Mouse (Mus musculus) neutrophil, adult 59 days (primary cell): Measurements from ENCODE around the gene Ppp1r32. TPM values are rescaled to one million over a fixed set of nuclear protein-coding genes. Genes with fewer than 3 reads are reported as not detected.

ENCODE experiments used
- total RNA-seq, 2 experiments: library from RNA; stranded (reverse); gene quantifications; 1 replicate in 1 of 2; 2 replicates in 1 of 2; pipeline ENCODE4 v1.2.4; 2023

Ppp1r32 gene
- 1 to 10 TPM; 1.8 to 2.2 TPM for total RNA-seq

DNA sequence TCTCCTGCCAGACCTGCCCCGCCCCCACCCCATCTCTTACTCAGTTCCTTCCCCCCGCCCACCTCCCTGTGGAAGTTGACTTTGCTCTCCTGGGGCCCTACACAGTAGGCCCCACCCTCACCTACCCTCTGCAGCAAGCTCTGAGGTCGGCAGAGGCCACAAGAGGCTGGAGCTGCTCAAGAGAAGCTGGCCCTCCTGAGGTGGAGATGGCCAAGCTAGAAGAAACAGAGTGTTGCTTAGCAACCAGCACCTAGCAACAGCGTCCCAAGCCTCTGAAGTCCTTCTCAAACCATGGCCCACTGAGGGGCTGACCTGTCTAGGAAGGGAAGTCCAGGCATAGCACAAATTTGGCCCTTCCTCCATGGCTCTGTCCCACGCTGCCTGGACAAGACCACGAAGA, at the start of gene Ppp1r32:
TSS of gene Ppp1r32 (minus strand) at position 226 of the 400 bp plus-strand sequence.

DNA sequence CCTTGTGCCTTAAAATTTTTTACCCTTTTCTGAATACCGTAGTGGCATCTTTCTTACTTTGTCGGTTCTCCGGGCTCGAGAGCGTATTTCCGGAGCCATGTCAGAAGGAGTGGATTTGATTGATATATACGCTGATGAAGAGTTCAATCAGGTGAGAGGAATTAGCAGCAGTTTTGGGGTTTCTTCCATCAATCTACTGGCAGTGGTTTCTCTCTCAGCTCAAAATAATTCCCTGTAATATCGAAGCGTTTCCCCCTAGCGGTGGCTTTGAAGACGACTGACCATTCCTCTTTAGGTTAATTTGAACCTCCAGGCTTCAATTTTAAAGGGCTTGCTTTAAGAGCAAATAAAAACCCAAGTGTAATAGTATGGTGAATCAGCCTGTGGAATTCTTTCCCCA, 43.2 kb upstream of the Ppp1r32 start, which contains the start of gene Sdhaf2:
TSS of gene Sdhaf2 (minus strand) at position 233 of the 400 bp plus-strand sequence.

DNA sequence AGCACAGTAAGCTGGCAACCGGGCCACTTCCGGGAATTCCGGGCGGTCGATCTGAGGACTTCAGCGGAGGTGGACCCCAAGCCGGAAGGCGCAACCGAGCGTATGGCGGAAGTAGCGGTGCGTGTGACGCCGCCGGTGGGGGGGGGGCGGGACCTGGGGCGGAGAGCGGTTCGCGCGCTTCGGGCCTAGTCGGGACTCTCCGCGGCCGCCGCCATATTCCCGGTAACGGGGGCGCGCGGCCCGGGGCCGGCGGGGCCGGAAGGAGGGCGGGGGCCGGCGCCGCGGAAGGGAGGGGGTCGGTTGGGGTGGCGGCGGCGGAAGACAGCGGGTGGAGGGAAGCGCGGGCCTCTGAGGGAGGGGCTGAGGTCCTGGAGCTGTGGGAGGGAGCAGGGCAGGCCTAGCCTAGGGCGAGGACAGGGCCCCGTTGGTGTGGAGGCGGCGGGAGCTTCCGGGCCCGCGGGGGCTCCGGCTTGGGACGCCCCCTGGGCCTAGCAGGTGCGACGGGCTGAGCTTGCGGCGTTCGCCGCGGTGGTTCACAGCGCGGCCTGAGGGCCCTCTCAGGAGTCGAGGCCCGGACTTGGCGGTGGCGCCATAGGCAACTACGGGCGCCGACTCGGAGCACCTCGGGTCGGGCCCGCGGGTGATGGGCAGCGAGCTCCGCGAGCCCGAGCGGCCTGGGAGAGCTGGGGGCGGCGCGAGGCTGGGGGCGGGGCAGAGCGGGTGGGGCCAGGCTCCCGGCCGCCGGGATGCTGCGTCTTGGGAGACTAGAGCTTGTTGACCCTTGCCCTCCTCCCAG, 42.6 kb upstream of the Ppp1r32 start, which contains the start of gene Cpsf7:
TSS of gene Cpsf7 (plus strand) at position 161 of the 796 bp plus-strand sequence.

DNA sequence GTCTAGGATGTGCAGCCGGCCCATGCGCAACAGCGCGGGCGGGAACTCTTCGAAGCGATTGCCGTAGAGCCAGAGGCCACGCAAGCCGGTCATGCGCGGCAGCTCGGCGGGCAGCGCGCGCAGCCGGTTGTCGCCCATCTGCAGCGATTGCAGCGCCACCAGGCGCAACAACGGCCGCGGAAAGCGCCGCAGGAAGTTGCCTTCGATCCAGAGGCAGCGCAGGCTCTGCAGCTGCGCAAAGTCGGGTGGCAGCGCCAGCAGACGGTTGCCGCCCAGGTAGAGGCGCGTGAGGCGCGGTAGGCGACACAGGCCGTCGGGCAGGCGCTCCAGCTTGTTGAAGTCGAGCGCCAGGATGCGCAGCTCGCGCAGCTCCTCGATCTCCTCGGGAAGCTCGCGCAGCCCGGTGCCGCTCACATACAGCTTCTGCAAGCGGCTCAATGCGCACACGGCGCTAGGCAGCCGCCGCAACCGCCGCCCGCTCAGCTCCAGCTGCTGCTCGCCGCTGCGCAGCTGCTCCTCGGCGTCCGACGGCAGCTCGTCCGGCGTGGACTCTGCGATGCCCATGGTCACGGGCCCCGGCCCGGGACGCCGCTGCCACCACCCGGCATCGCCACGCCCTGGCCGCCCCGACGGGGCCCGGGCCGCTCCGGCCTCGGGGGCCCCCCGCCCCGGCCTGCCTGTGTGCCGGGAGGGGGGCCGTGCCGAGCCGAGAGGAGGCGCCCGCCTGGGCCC, 25.8 kb downstream of the Ppp1r32 start, which contains the start of gene Lrrc10b:
TSS of gene Lrrc10b (minus strand) at position 722 of the 732 bp plus-strand sequence.

Other genes with a start within 250 kb of the Ppp1r32 start
- gene Myrf, start 242.2 kb downstream of the Ppp1r32 start, total RNA-seq, result under 1 TPM in 1 of 2 experiments, not detected in 1; 0.11 TPM
- gene Dagla, start 178.1 kb downstream of the Ppp1r32 start, total RNA-seq, result under 1 TPM; 0.11 to 0.57 TPM
- gene Syt7, start 93.8 kb downstream of the Ppp1r32 start, total RNA-seq, result not detected
- under 1 TPM in 1 of 2 experiments, not detected in 1; 0.18 TPM for gene Lrrc10b, start 25.5 kb downstream of the Ppp1r32 start, total RNA-seq
- 10 to 100 TPM; 82.7 to 84.5 TPM for gene Cpsf7, start 42.3 kb upstream of the Ppp1r32 start, total RNA-seq
- 10 to 100 TPM; 34.9 to 36.2 TPM for gene Sdhaf2, start 43.2 kb upstream of the Ppp1r32 start, total RNA-seq
- gene Tmem216, start 73.3 kb upstream of the Ppp1r32 start, total RNA-seq, result 10 to 100 TPM; 44.7 to 52.4 TPM
- gene Cyb561a3, start 94.2 kb upstream of the Ppp1r32 start, total RNA-seq, result 10 to 100 TPM; 43.3 to 48.3 TPM
- 1 to 10 TPM; 6.2 to 7.5 TPM for gene Tmem138, start 94.4 kb upstream of the Ppp1r32 start, total RNA-seq
- 100 to 1,000 TPM in 1 of 2 experiments, 10 to 100 TPM in 1; 92.4 to 102 TPM for gene Ddb1, start 122.4 kb upstream of the Ppp1r32 start, total RNA-seq
- 1 to 10 TPM; 5.5 to 7.6 TPM for gene Tkfc, start 122.7 kb upstream of the Ppp1r32 start, total RNA-seq
- gene Vwce, start 151.3 kb upstream of the Ppp1r32 start, total RNA-seq, result under 1 TPM in 1 of 2 experiments, not detected in 1; 0.80 TPM
- not detected for gene Pga5, start 195.1 kb upstream of the Ppp1r32 start, total RNA-seq
- 10 to 100 TPM; 48.8 to 52.9 TPM for gene Vps37c, start 205.8 kb upstream of the Ppp1r32 start, total RNA-seq